Mouse (Mus musculus): ENCODE measurements around the gene Slfn8. TPM values are rescaled to one million over a fixed set of nuclear protein-coding genes. Genes with fewer than 3 reads are reported as not detected.

Slfn8 gene
- polyA plus RNA-seq, 1 experiment = 0.28 TPM

DNA sequence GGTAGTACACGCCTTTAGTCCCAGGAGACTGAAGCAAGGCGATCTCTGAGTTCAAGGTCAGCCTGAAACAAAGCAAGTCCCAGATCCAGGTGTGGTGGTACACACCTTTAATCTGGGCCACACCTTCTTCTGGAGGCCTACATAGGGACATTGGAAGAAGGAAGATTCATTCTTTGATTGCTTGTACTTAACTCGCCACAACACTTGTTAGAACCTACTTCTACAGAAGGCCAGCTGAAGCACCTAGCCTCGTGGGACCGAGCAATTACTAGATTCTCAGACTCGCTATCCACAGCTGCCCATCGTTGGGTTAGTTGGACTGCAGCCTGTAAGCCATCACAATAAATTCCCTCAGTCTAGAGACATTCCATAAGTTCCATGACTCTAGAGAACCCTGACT lies 41.2 kb upstream of the Slfn8 start:
- no peaks in the 10 kb centered on the region for H3K27me3 ChIP-seq (ENCODE audit: control insufficient read depth, insufficient read depth, low read length)
- DNase-seq = no peak
- WGBS = 75% methylated on average over 7 of the region's 7 CpGs
- no peaks in the 10 kb centered on the region for H3K4me1 ChIP-seq (ENCODE audit: control insufficient read depth, insufficient read depth, low read length)
- H3K27ac ChIP-seq (ENCODE audit: insufficient read depth, low read length) = no peak overlapping the region
- no peak overlapping the region for H3K4me3 ChIP-seq (replicated peaks; ENCODE audit: insufficient read depth, low read depth, low read length)
- TF ChIP-seq CTCF (IDR thresholded peaks at IDR 0.05; ENCODE audit: borderline replicate concordance, insufficient read depth, low read depth, low read length) (no peak), POLR2A (IDR thresholded peaks at IDR 0.05; ENCODE audit: borderline replicate concordance, insufficient read depth, low read length) (no peak)

DNA sequence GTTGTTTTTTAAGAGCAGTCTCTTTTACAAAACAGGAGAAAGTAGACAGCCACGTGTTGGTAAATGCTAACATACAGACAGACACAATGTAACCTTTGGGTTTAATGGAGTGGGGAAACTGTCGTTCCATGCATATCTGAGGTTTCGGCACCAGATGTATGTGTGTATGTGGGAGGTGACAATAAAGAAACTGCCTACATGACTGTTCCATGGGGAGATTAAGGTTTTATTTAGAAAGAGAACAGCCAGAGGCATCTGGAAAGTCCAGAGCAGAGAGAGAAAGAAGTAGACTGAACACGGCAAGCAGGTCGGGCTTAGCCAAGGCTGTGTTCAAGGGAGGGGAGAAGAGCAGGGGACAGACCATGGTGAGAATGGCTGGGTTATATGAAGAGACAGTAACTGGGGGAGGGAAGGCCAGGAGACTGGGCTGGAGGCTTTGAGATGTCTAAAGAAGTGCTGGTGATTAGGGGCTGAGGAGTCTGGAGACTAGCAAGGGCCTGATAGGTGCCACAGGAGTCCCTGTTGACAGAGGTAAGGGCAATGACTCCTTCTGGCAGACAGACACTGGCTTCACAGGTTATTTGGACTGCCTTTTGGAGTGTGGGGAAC lies 39.9 kb upstream of the Slfn8 start:
- no peak overlapping the region for H3K27ac ChIP-seq (ENCODE audit: insufficient read depth, low read length)
- H3K4me3 ChIP-seq (replicated peaks; ENCODE audit: insufficient read depth, low read depth, low read length) = no peak overlapping the region
- no peak for TF ChIP-seq CTCF (IDR thresholded peaks at IDR 0.05; ENCODE audit: borderline replicate concordance, insufficient read depth, low read depth, low read length)
- no peak for TF ChIP-seq POLR2A (IDR thresholded peaks at IDR 0.05; ENCODE audit: borderline replicate concordance, insufficient read depth, low read length)
- H3K4me1 ChIP-seq (ENCODE audit: control insufficient read depth, insufficient read depth, low read length) = no peaks in the 10 kb centered on the region
- H3K27me3 ChIP-seq (ENCODE audit: control insufficient read depth, insufficient read depth, low read length) = no peaks in the 10 kb centered on the region
- DNase-seq = no peak
- 83% methylated on average over 5 of the region's 5 CpGs for WGBS

DNA sequence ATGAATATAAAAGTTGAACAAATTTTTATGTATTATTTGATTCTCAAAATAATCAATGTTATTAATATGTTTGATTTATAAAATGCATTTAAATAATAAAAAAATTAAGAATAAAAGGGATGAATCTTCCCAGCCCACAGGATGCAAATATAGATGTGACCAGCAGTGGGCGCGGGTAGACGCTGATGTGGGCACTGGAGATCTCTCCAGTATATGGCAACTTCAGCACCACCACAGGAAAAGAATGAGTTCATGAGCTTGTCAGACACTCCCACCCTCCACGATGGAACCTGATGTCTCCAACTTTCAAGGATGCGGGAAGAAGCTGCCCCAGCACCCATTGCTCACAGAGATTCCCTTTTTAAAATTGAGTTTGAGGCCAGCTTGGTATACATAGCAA lies 37.3 kb upstream of the Slfn8 start:
- peak; percentile 70 for TF ChIP-seq CTCF (IDR thresholded peaks at IDR 0.05; ENCODE audit: borderline replicate concordance, insufficient read depth, low read depth, low read length)
- TF ChIP-seq POLR2A (IDR thresholded peaks at IDR 0.05; ENCODE audit: borderline replicate concordance, insufficient read depth, low read length) = no peak
- WGBS = 3% methylated on average over 5 of the region's 5 CpGs
- peak; percentile 12 to 16 for DNase-seq
- no peak overlapping the region for H3K4me3 ChIP-seq (replicated peaks; ENCODE audit: insufficient read depth, low read depth, low read length)
- H3K27me3 ChIP-seq (ENCODE audit: control insufficient read depth, insufficient read depth, low read length) = no peaks in the 10 kb centered on the region
- H3K4me1 ChIP-seq (ENCODE audit: control insufficient read depth, insufficient read depth, low read length) = no peaks in the 10 kb centered on the region
- no peak overlapping the region for H3K27ac ChIP-seq (ENCODE audit: insufficient read depth, low read length)

DNA sequence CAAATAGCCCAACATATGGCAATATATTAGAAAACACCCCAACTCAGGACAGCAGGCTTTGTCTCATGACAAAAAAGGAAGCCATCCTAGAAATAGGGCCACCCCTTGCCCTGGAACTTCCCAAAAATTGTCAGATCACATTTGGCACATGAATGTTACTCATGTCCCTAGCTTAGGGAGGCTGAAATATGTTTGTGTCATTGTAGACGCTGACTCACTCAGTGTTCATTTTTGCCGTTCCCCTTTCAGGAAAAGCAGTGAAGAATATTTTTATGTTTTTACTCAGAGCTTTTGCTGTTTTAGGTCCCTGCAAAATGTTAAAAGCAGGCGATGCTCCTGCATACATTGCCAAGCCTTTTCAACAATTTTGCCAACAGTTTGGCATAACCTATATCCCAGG lies 25.0 kb upstream of the Slfn8 start:
- H3K27ac ChIP-seq (ENCODE audit: insufficient read depth, low read length) = no peak overlapping the region
- no peaks in the 10 kb centered on the region for H3K27me3 ChIP-seq (ENCODE audit: control insufficient read depth, insufficient read depth, low read length)
- WGBS = 78% methylated on average over 3 of the region's 3 CpGs
- DNase-seq = no peak
- no peaks in the 10 kb centered on the region for H3K4me1 ChIP-seq (ENCODE audit: control insufficient read depth, insufficient read depth, low read length)
- no peak for TF ChIP-seq CTCF (IDR thresholded peaks at IDR 0.05; ENCODE audit: borderline replicate concordance, insufficient read depth, low read depth, low read length)
- no peak overlapping the region for H3K4me3 ChIP-seq (replicated peaks; ENCODE audit: insufficient read depth, low read depth, low read length)

DNA sequence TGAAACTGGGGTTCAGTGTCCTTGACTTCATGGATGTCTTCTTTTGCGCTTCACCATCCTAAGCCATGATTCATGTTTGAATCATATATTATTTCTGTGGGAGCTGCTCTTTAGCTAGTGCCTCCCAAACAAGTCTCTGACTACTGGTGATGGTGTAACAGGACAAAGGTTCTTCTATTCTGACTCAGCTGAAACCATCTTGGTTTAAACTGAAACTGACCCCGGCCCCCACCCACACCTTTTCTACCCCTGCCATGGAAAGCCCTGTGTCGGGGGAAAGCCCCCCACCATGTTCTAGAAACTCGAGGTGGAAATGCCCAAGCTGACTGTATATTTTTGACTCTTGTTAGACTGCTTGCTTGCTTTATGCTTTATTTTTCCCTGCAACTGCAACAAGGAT lies 23.3 kb upstream of the Slfn8 start:
- H3K4me1 ChIP-seq (ENCODE audit: control insufficient read depth, insufficient read depth, low read length) = no peaks in the 10 kb centered on the region
- no peaks in the 10 kb centered on the region for H3K27me3 ChIP-seq (ENCODE audit: control insufficient read depth, insufficient read depth, low read length)
- no peak overlapping the region for H3K4me3 ChIP-seq (replicated peaks; ENCODE audit: insufficient read depth, low read depth, low read length)
- no peak overlapping the region for H3K27ac ChIP-seq (ENCODE audit: insufficient read depth, low read length)
- DNase-seq = no peak
- 83% methylated on average over 4 of the region's 4 CpGs for WGBS
- no peak for TF ChIP-seq POLR2A (IDR thresholded peaks at IDR 0.05; ENCODE audit: borderline replicate concordance, insufficient read depth, low read length)
- no peak for TF ChIP-seq CTCF (IDR thresholded peaks at IDR 0.05; ENCODE audit: borderline replicate concordance, insufficient read depth, low read depth, low read length)

DNA sequence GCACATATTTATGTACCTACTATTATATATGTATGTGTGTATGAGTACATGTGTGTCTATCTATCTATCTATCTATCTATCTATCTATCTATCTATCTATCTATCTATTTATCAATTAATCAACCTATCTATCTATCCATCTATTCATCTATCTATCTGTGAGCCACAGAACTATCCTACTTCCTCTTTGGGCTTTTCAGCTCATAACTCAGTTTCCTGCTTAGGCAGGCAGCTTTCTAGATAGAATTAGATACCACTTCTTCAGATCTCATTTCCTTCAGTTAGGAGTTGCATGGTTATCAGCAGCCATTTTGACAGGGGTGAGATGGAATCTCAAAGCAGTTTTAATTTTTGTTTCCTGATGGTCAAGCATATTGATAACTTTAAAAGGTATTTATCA lies 20.4 kb upstream of the Slfn8 start:
- H3K27me3 ChIP-seq (ENCODE audit: control insufficient read depth, insufficient read depth, low read length) = no peaks in the 10 kb centered on the region
- TF ChIP-seq POLR2A (IDR thresholded peaks at IDR 0.05; ENCODE audit: borderline replicate concordance, insufficient read depth, low read length) = no peak

DNA sequence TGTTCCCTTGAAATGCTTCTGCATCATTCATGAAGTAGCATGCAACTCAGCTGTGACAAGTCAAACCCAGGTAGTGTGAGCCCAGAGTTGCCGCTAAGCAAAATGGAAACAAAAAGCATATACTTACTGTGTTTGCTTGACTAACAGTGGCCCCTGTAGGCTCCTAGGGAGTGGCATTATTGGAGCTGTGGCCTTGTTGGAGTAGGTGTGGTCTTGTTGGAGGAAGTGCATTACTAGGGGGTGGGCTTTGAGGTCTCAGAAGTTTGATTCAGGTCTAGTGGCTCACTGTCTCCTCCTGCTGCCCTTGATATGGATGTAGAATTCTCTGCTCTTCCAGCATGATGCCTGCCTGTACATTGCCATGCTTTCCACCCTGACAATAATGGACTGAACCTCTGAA lies 19.7 kb upstream of the Slfn8 start:
- TF ChIP-seq POLR2A (IDR thresholded peaks at IDR 0.05; ENCODE audit: borderline replicate concordance, insufficient read depth, low read length) = no peak
- no peak for TF ChIP-seq CTCF (IDR thresholded peaks at IDR 0.05; ENCODE audit: borderline replicate concordance, insufficient read depth, low read depth, low read length)
- Histone ChIP-seq H3K27me3 (ENCODE audit: control insufficient read depth, insufficient read depth, low read length) (no peaks in the 10 kb centered on the region), H3K4me1 (ENCODE audit: control insufficient read depth, insufficient read depth, low read length) (no peaks in the 10 kb centered on the region), H3K4me3 (replicated peaks; ENCODE audit: insufficient read depth, low read depth, low read length) (no peak overlapping the region), H3K27ac (ENCODE audit: insufficient read depth, low read length) (no peak overlapping the region)
- WGBS = 28% methylated on average over 1 of the region's 1 CpGs
- DNase-seq = no peak

More for the DNA sequence above, 20.4 kb upstream of the Slfn8 start:
- no peak for DNase-seq
- H3K27ac ChIP-seq (ENCODE audit: insufficient read depth, low read length) = no peak overlapping the region
- no peaks in the 10 kb centered on the region for H3K4me1 ChIP-seq (ENCODE audit: control insufficient read depth, insufficient read depth, low read length)
- H3K4me3 ChIP-seq (replicated peaks; ENCODE audit: insufficient read depth, low read depth, low read length) = no peak overlapping the region

DNA sequence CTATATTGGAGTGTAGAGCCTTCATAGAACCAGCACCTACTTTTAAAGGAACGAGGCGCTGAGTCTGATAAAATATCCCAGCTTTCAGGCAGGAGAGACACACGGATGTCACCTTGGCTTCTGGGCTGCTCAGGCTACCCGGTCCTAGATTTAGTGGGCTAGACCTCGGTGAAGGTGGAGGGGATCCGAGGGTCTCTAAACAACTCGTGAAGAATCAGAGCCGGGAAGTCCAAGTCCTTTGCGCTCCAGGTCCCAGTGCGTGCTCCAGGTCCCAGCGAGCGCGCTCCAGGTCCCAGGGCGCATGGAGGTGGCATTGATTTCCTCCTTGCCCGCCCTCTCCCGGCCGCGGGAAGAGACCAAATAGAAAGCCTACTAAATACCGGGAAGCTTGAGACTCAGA lies 19.2 kb upstream of the Slfn8 start:
- 14% methylated on average over 19 of the region's 19 CpGs for WGBS
- no peak overlapping the region for H3K27ac ChIP-seq (ENCODE audit: insufficient read depth, low read length)
- H3K4me1 ChIP-seq (ENCODE audit: control insufficient read depth, insufficient read depth, low read length) = no peaks in the 10 kb centered on the region
- no peak for TF ChIP-seq POLR2A (IDR thresholded peaks at IDR 0.05; ENCODE audit: borderline replicate concordance, insufficient read depth, low read length)
- no peak for TF ChIP-seq CTCF (IDR thresholded peaks at IDR 0.05; ENCODE audit: borderline replicate concordance, insufficient read depth, low read depth, low read length)
- H3K4me3 ChIP-seq (replicated peaks; ENCODE audit: insufficient read depth, low read depth, low read length) = no peak overlapping the region
- no peak for DNase-seq
- no peaks in the 10 kb centered on the region for H3K27me3 ChIP-seq (ENCODE audit: control insufficient read depth, insufficient read depth, low read length)

Measured in cerebellum, adult 2 months (tissue).